ENCODE assay signal across 1 mouse cellular context in genomic region chr19:41896319-41896711, GRCm38 (mm10).
A peak's percentile ranks its signal among the peaks of the same experiment; 100 is the strongest.
TF ChIP-seq lines count a peak whose summit lies in the region.

No protein-coding gene starts in this region.

TF ChIP-seq in CH12.LX, 34 proteins besides CTCF, POLR2A, EP300 and RAD21 (continued from another document):
- TF ChIP-seq MAZ (IDR thresholded peaks at IDR 0.05; ENCODE audit: low read depth, low read length) (0 out of 2 replicates have a peak, but pooled peaks have one; percentile 13), TBP (conservative IDR thresholded peaks at IDR 0.05; ENCODE audit: low read depth, low read length) (0 out of 2 replicates have a peak, but pooled peaks have one; percentile 2)
